Mouse (Mus musculus) forebrain, postnatal 0 days (tissue): Measurements from ENCODE around the gene Lin7b. TPM values are rescaled to one million over a fixed set of nuclear protein-coding genes. Genes with fewer than 3 reads are reported as not detected.
A peak's percentile ranks its signal among the peaks of the same experiment; 100 is the strongest.

Experiments used
- ATAC-seq: fragments of 200-750 bp; cut with Nextera tagmentation; 2 replicates; pipeline ENCODE4 v1.8.0; 2017; ENCODE audit warnings: mild to moderate bottlenecking, moderate library complexity
- DNase-seq: peaks from one replicate; pipeline ENCODE4 v3.0.0-alpha.2; 2015
- H3K27ac ChIP-seq: fragments of 300-500 bp; sonication (generic); 2 replicates; pipeline ENCODE4 v1.5.1; 2014; ENCODE audit warnings: low read depth, mild to moderate bottlenecking, antibody characterized with exemption, low read length, moderate library complexity, mixed read lengths
- H3K27me3 ChIP-seq: fragments of 300-500 bp; sonication (generic); 2 replicates; pipeline ENCODE4 v1.6.1; 2014; ENCODE audit warnings: mild to moderate bottlenecking, low read length, mixed read lengths; ENCODE audit not compliant: insufficient read depth
- H3K36me3 ChIP-seq: fragments of 300-500 bp; sonication (generic); 2 replicates; pipeline ENCODE4 v1.6.1; 2014; ENCODE audit warnings: mild to moderate bottlenecking, moderate library complexity; ENCODE audit not compliant: insufficient read depth
- H3K4me1 ChIP-seq: fragments of 300-500 bp; sonication (generic); 2 replicates; pipeline ENCODE4 v1.6.1; 2014; ENCODE audit warnings: antibody characterized with exemption; ENCODE audit not compliant: insufficient read depth
- H3K4me2 ChIP-seq: fragments of 300-500 bp; sonication (generic); 2 replicates; pipeline ENCODE4 v1.6.1; 2014; ENCODE audit warnings: low read depth, mild to moderate bottlenecking, moderate library complexity
- H3K4me3 ChIP-seq: fragments of 300-500 bp; sonication (generic); 2 replicates; pipeline ENCODE4 v1.5.1; 2014; ENCODE audit warnings: low read depth, low read length, mixed read lengths
- H3K9ac ChIP-seq: fragments of 300-500 bp; sonication (generic); 2 replicates; pipeline ENCODE4 v1.6.1; 2014; ENCODE audit warnings: mild to moderate bottlenecking
- H3K9me3 ChIP-seq: fragments of 300-500 bp; sonication (generic); 2 replicates; pipeline ENCODE4 v1.6.1; 2016; ENCODE audit warnings: low read length
- CTCF ChIP-seq: sonication (generic); IDR thresholded peaks from 2 replicates; pipeline ENCODE4 v1.5.1; 2016; ENCODE audit warnings: antibody characterized with exemption, control low read depth, low read depth
- WGBS: fragments of 180-500 bp; shearing (Covaris S2); extraction: QIAGEN DNeasy Blood & Tissue Kit; methylation state at CpG from one replicate; pipeline ENCODE4 v1.1.7; 2014; 5-methylcytosine and 5-hydroxymethylcytosine counted together
- polyA plus RNA-seq: library from polyadenylated mRNA; unstranded; fragments of >200 nt; fragmentation: Nextera tagmentation; extraction: Ambion mirVana; gene quantifications from 2 replicates; pipeline ENCODE4 v1.2.1, GENCODE M21; 2015
- total RNA-seq: library from RNA; depleted of rRNA; stranded (reverse); fragments of >200 nt; gene quantifications from 2 replicates; pipeline ENCODE4 v1.2.3, GENCODE M21; 2014

Lin7b gene
- total and polyA plus RNA-seq, 2 experiments from 2014 or later: 32.2 to 36.8 TPM

GRCm38 (mm10) chr7:45343543-45343942 is 26.8 kb downstream of the Lin7b start:
- DNase-seq (no peak), ATAC-seq (no peak)
- Histone ChIP-seq H3K4me2 (no peak overlapping the region), H3K9me3 (no peaks in the 10 kb centered on the region), H3K27ac (no peak overlapping the region), H3K9ac (no peak overlapping the region), H3K4me1 (no peaks in the 10 kb centered on the region), H3K27me3 (peaks cover 5% of the 10 kb centered on the region; the same call in 1 of the 2 replicates), H3K4me3 (no peak overlapping the region), H3K36me3 (peaks cover 48% of the 10 kb centered on the region)
- WGBS: 30% methylated on average over 13 of the region's 13 CpGs
- TF ChIP-seq CTCF: peak; percentile 38

- Histone ChIP-seq H3K27ac (no peak overlapping the region), H3K4me2 (no peak overlapping the region), H3K36me3 (peaks cover 34% of the 10 kb centered on the region), H3K27me3 (peaks cover 5% of the 10 kb centered on the region; the same call in 1 of the 2 replicates), H3K4me1 (no peaks in the 10 kb centered on the region), H3K9me3 (no peaks in the 10 kb centered on the region), H3K9ac (no peak overlapping the region), H3K4me3 (no peak overlapping the region)
- TF ChIP-seq CTCF: no peak
- WGBS: 94% methylated on average over 11 of the region's 11 CpGs
- ATAC-seq: no peak
- no peak for DNase-seq
Observed at GRCm38 (mm10) chr7:45342081-45342480, 28.3 kb downstream of the Lin7b start.

GRCm38 (mm10) chr7:45341303-45341702 is 29.1 kb downstream of the Lin7b start:
- H3K9ac ChIP-seq: no peak overlapping the region
- 6% methylated on average over 8 of the region's 8 CpGs for WGBS
- ATAC-seq: peak; percentile 80
- H3K27me3 ChIP-seq: peaks cover 5% of the 10 kb centered on the region; the same call in 1 of the 2 replicates
- no peaks in the 10 kb centered on the region for H3K9me3 ChIP-seq
- no peak overlapping the region for H3K27ac ChIP-seq
- peak; percentile 83 for TF ChIP-seq CTCF
- H3K4me1 ChIP-seq: no peaks in the 10 kb centered on the region
- H3K36me3 ChIP-seq: peaks cover 29% of the 10 kb centered on the region
- H3K4me2 ChIP-seq: no peak overlapping the region; the same call in 1 of the 2 replicates
- H3K4me3 ChIP-seq: no peak overlapping the region
- peak; percentile 86 for DNase-seq

GRCm38 (mm10) chr7:45340669-45341068 is 29.7 kb downstream of the Lin7b start:
- DNase-seq (no peak), ATAC-seq (no peak)
- Histone ChIP-seq H3K4me3 (no peak overlapping the region), H3K4me1 (no peaks in the 10 kb centered on the region), H3K27ac (no peak overlapping the region), H3K9me3 (no peaks in the 10 kb centered on the region), H3K9ac (no peak overlapping the region), H3K27me3 (peaks cover 5% of the 10 kb centered on the region; the same call in 1 of the 2 replicates), H3K36me3 (peaks cover 22% of the 10 kb centered on the region), H3K4me2 (peak overlapping the region; percentile 9)
- 9% methylated on average over 11 of the region's 11 CpGs for WGBS
- TF ChIP-seq CTCF: no peak

- 16% methylated on average over 11 of the region's 11 CpGs for WGBS
- no peak for TF ChIP-seq CTCF
- Histone ChIP-seq H3K4me1 (no peaks in the 10 kb centered on the region), H3K27ac (no peak overlapping the region), H3K4me3 (peak overlapping the region; percentile 29), H3K27me3 (peaks cover 5% of the 10 kb centered on the region; the same call in 1 of the 2 replicates), H3K36me3 (peaks cover 17% of the 10 kb centered on the region), H3K4me2 (peak overlapping the region; percentile 55), H3K9ac (peak overlapping the region; percentile 46; the same call in 1 of the 2 replicates), H3K9me3 (no peaks in the 10 kb centered on the region)
- no peak for DNase-seq
- ATAC-seq: no peak
Observed at GRCm38 (mm10) chr7:45340066-45340442, 30.3 kb downstream of the Lin7b start.

GRCm38 (mm10) chr7:45339410-45340065 is 30.8 kb downstream of the Lin7b start:
- H3K27ac ChIP-seq: no peak overlapping the region
- H3K4me2 ChIP-seq: peak overlapping the region; percentile 55
- TF ChIP-seq CTCF: peak; percentile 56
- peaks cover 12% of the 10 kb centered on the region for H3K36me3 ChIP-seq
- WGBS: 3% methylated on average over 37 of the region's 39 CpGs
- peak overlapping the region; percentile 46 for H3K9ac ChIP-seq
- DNase-seq (peak; percentile 75), ATAC-seq (peak; percentile 70)
- H3K4me3 ChIP-seq: peak overlapping the region; percentile 29
- H3K9me3 ChIP-seq: no peaks in the 10 kb centered on the region
- H3K27me3 ChIP-seq: peaks cover 5% of the 10 kb centered on the region; the same call in 1 of the 2 replicates
- H3K4me1 ChIP-seq: no peaks in the 10 kb centered on the region

GRCm38 (mm10) chr7:45338161-45338911 is 32.0 kb downstream of the Lin7b start:
- WGBS: 4% methylated on average over 14 of the region's 14 CpGs

More at GRCm38 (mm10) chr7:45338161-45338911, 32.0 kb downstream of the Lin7b start:
- no peak for ATAC-seq
- Histone ChIP-seq H3K36me3 (peaks cover 9% of the 10 kb centered on the region), H3K9me3 (no peaks in the 10 kb centered on the region), H3K27me3 (peaks cover 5% of the 10 kb centered on the region; the same call in 1 of the 2 replicates), H3K9ac (no peak overlapping the region), H3K4me3 (no peak overlapping the region; the same call in 1 of the 2 replicates), H3K4me2 (no peak overlapping the region), H3K27ac (no peak overlapping the region), H3K4me1 (no peaks in the 10 kb centered on the region)
- no peak for TF ChIP-seq CTCF
- no peak for DNase-seq
